Mouse (Mus musculus) limb, embryonic 14.5 days (tissue): ENCODE data around the gene Mapk14. TPM values are rescaled to one million over a fixed set of nuclear protein-coding genes. Genes with fewer than 3 reads are reported as not detected.

Experiments
- ATAC-seq: fragments of 200-750 bp; cut with Nextera tagmentation; 2 replicates; pipeline ENCODE4 v1.8.0; 2017; ENCODE audit warnings: low read depth, moderate number of reproducible peaks, moderate TSS enrichment; ENCODE audit not compliant: low FRiP score
- DNase-seq: peaks from one replicate; pipeline ENCODE4 v3.0.0-alpha.2; 2015; ENCODE audit warnings: low spot score
- H3K27ac ChIP-seq: fragments of 300-500 bp; sonication (generic); replicated peaks from 2 replicates; pipeline ENCODE4 v1.5.1; 2014; ENCODE audit warnings: low read depth, mild to moderate bottlenecking, low read length, moderate library complexity, mixed read lengths
- H3K27me3 ChIP-seq: fragments of 300-500 bp; sonication (generic); 2 replicates; pipeline ENCODE4 v1.6.1; 2014; ENCODE audit warnings: low read length, mixed read lengths; ENCODE audit not compliant: control insufficient read depth, insufficient read depth
- H3K36me3 ChIP-seq: fragments of 300-500 bp; sonication (generic); 2 replicates; pipeline ENCODE4 v1.6.1; 2014; ENCODE audit warnings: mild to moderate bottlenecking, low read length, moderate library complexity, mixed read lengths; ENCODE audit not compliant: control insufficient read depth, insufficient read depth
- H3K4me1 ChIP-seq: fragments of 300-500 bp; sonication (generic); 2 replicates; pipeline ENCODE4 v1.6.1; 2014; ENCODE audit warnings: antibody characterized with exemption, low read length, mixed read lengths; ENCODE audit not compliant: control insufficient read depth, insufficient read depth
- H3K4me2 ChIP-seq: fragments of 300-500 bp; sonication (generic); replicated peaks from 2 replicates; pipeline ENCODE4 v1.6.1; 2014; ENCODE audit warnings: low read depth, mild to moderate bottlenecking, low read length, moderate library complexity; ENCODE audit not compliant: severe bottlenecking
- H3K4me3 ChIP-seq: fragments of 300-500 bp; sonication (generic); replicated peaks from 2 replicates; pipeline ENCODE4 v1.5.1; 2014; ENCODE audit warnings: low read length
- H3K9ac ChIP-seq: fragments of 300-500 bp; sonication (generic); 2 replicates; pipeline ENCODE4 v1.6.1; 2014; ENCODE audit warnings: mild to moderate bottlenecking, low read depth, low read length, moderate library complexity; ENCODE audit not compliant: severe bottlenecking
- H3K9me3 ChIP-seq: fragments of 300-500 bp; sonication (generic); 2 replicates; pipeline ENCODE4 v1.6.1; 2016; ENCODE audit warnings: low read length; ENCODE audit not compliant: control insufficient read depth
- POLR2A ChIP-seq: fragments of 200-500 bp; IDR thresholded peaks from 2 replicates; pipeline ENCODE4 v1.8.0; 2012; ENCODE audit warnings: inconsistent platforms, mild to moderate bottlenecking, moderate library complexity, borderline replicate concordance; ENCODE audit not compliant: insufficient read depth, insufficient read length; ENCODE audit errors: extremely low read depth
- WGBS: fragments of 180-500 bp; shearing (Covaris S2); extraction: QIAGEN DNeasy Blood & Tissue Kit; methylation state at CpG from one replicate; pipeline ENCODE4 v1.1.7; 2014; 5-methylcytosine and 5-hydroxymethylcytosine counted together
- polyA plus RNA-seq, 2 experiments: library from polyadenylated mRNA; depleted of rRNA in 1 of 2; stranded (reverse) in 1 of 2; unstranded in 1 of 2; fragments of >200 nt; fragmentation: Nextera tagmentation in 1 of 2; extraction: Ambion mirVana in 1 of 2; gene quantifications; 2 replicates each; pipeline versions ENCODE4 v1.2.1 to v1.2.3; 2012 to 2014

Mapk14 gene
- polyA plus RNA-seq, 2 experiments, result 53.8 to 74.1 TPM

DNA sequence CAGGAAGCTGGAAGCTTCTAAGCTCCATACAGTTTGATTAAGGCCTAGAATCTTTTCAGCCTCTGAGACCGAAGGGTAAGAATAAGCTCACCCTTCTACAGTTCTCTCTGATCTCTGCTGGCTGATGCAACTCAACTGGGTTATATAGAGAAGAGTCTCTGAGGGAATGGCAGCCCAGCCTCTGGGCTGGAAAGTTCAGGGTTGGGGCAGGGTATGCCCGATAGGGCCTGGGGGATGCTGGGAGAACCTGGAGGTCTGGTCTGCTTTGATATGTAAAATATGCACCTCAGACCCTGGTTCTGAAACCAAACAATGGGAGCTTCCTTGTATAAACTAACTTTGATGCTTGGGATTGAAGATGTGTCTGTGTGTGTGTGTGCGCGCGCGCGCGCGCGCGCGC lies 96.4 kb downstream of the Mapk14 start:
- Histone ChIP-seq H3K9ac (no peak overlapping the region), H3K4me1 (no peaks in the 10 kb centered on the region), H3K4me2 (no peak overlapping the region), H3K4me3 (no peak overlapping the region), H3K27me3 (no peaks in the 10 kb centered on the region), H3K27ac (no peak overlapping the region), H3K9me3 (no peaks in the 10 kb centered on the region), H3K36me3 (no peaks in the 10 kb centered on the region)
- TF ChIP-seq POLR2A, result no peak
- ATAC-seq (no peak), DNase-seq (no peak)
- WGBS, result 97% methylated on average over 12 of the region's 12 CpGs

DNA sequence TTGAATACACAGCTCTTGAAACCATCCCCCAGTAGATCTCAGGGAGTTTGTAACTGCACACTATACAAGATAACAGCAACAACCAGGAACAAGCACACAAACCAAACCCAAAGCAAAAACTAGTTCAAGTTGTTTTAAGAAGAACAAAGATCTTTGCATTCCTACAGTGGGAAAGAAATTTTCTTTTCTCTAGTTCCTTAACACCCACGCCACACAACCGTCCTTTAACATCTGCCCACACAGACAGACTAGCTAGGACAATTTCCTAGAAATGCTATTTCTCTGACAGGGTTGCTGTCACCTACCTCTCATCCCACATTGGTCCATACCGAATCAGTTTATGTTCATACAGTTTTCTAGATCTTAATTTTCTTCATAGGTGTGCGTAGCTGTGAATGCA lies 105.9 kb downstream of the Mapk14 start:
- Histone ChIP-seq H3K4me2 (no peak overlapping the region), H3K4me1 (0 out of 2 replicates have a peak, but pooled peaks cover 3% of the 10 kb centered on the region), H3K36me3 (no peaks in the 10 kb centered on the region), H3K4me3 (no peak overlapping the region), H3K9ac (no peak overlapping the region), H3K27me3 (no peaks in the 10 kb centered on the region), H3K9me3 (no peaks in the 10 kb centered on the region), H3K27ac (no peak overlapping the region)
- DNase-seq, result no peak
- TF ChIP-seq POLR2A, result no peak
- ATAC-seq, result no peak
- WGBS, result 91% methylated on average over 4 of the region's 4 CpGs

Other genes with a start within 250 kb of the Mapk14 start
- 21.4 and 23.3 TPM in 2 replicates for gene Fkbp5, start 173.8 kb upstream of the Mapk14 start, polyA plus RNA-seq (2012; rRNA removed)
- gene Fkbp5, start 173.8 kb upstream of the Mapk14 start, polyA plus RNA-seq (2014; fragmentation: Nextera tagmentation; extraction: Ambion mirVana), result 8.7 and 9.2 TPM in 2 replicates
- 0.04 and 0.05 TPM in 2 replicates for gene Armc12, start 160.5 kb upstream of the Mapk14 start, polyA plus RNA-seq (2012; rRNA removed)
- not detected in 2 replicates for gene Armc12, start 160.5 kb upstream of the Mapk14 start, polyA plus RNA-seq (2014; fragmentation: Nextera tagmentation; extraction: Ambion mirVana)
- gene Clpsl2, start 141.9 kb upstream of the Mapk14 start, polyA plus RNA-seq (2012; rRNA removed), result 0.18 TPM in 1 of 2 replicates, not detected in the other
- not detected in 2 replicates for gene Clpsl2, start 141.9 kb upstream of the Mapk14 start, polyA plus RNA-seq (2014; fragmentation: Nextera tagmentation; extraction: Ambion mirVana)
- gene Clps, start 130.6 kb upstream of the Mapk14 start, polyA plus RNA-seq (2012; rRNA removed), result 0.15 and 0.59 TPM in 2 replicates
- gene Clps, start 130.6 kb upstream of the Mapk14 start, polyA plus RNA-seq (2014; fragmentation: Nextera tagmentation; extraction: Ambion mirVana), result not detected in 2 replicates
- gene Lhfpl5, start 115.7 kb upstream of the Mapk14 start, polyA plus RNA-seq (2012; rRNA removed), result 0.05 TPM in 1 of 2 replicates, not detected in the other
- gene Lhfpl5, start 115.7 kb upstream of the Mapk14 start, polyA plus RNA-seq (2014; fragmentation: Nextera tagmentation; extraction: Ambion mirVana), result 0.17 and 0.53 TPM in 2 replicates
- gene Srpk1, start 68.6 kb upstream of the Mapk14 start, polyA plus RNA-seq (2012; rRNA removed), result 59.8 and 61.2 TPM in 2 replicates
- gene Srpk1, start 68.6 kb upstream of the Mapk14 start, polyA plus RNA-seq (2014; fragmentation: Nextera tagmentation; extraction: Ambion mirVana), result 101 and 115 TPM in 2 replicates
- 2.6 TPM in 2 replicates for gene Slc26a8, start 1.1 kb upstream of the Mapk14 start, polyA plus RNA-seq (2012; rRNA removed)
- 0.77 and 1.6 TPM in 2 replicates for gene Slc26a8, start 1.1 kb upstream of the Mapk14 start, polyA plus RNA-seq (2014; fragmentation: Nextera tagmentation; extraction: Ambion mirVana)
- gene AC170998.1, start 34.8 kb downstream of the Mapk14 start, polyA plus RNA-seq (2012; rRNA removed), result 0.26 and 0.54 TPM in 2 replicates
- 1.9 and 2.2 TPM in 2 replicates for gene AC170998.1, start 34.8 kb downstream of the Mapk14 start, polyA plus RNA-seq (2014; fragmentation: Nextera tagmentation; extraction: Ambion mirVana)
- gene Mapk13, start 78.0 kb downstream of the Mapk14 start, polyA plus RNA-seq (2012; rRNA removed), result 38.3 and 39.4 TPM in 2 replicates
- gene Mapk13, start 78.0 kb downstream of the Mapk14 start, polyA plus RNA-seq (2014; fragmentation: Nextera tagmentation; extraction: Ambion mirVana), result 47.4 and 55.6 TPM in 2 replicates
- 70.0 and 77.8 TPM in 2 replicates for gene Brpf3, start 109.8 kb downstream of the Mapk14 start, polyA plus RNA-seq (2012; rRNA removed)
- 11.0 and 12.9 TPM in 2 replicates for gene Brpf3, start 109.8 kb downstream of the Mapk14 start, polyA plus RNA-seq (2014; fragmentation: Nextera tagmentation; extraction: Ambion mirVana)
- 2.3 and 2.7 TPM in 2 replicates for gene Pnpla1, start 167.1 kb downstream of the Mapk14 start, polyA plus RNA-seq (2012; rRNA removed)
- 4.5 and 5.0 TPM in 2 replicates for gene Pnpla1, start 167.1 kb downstream of the Mapk14 start, polyA plus RNA-seq (2014; fragmentation: Nextera tagmentation; extraction: Ambion mirVana)
- gene 4930539E08Rik, start 224.0 kb downstream of the Mapk14 start, polyA plus RNA-seq (2012; rRNA removed), result 0.35 and 0.37 TPM in 2 replicates
- 0.07 and 0.18 TPM in 2 replicates for gene 4930539E08Rik, start 224.0 kb downstream of the Mapk14 start, polyA plus RNA-seq (2014; fragmentation: Nextera tagmentation; extraction: Ambion mirVana)